Mouse (Mus musculus): ENCODE measurements around the gene U90926.

DNA sequence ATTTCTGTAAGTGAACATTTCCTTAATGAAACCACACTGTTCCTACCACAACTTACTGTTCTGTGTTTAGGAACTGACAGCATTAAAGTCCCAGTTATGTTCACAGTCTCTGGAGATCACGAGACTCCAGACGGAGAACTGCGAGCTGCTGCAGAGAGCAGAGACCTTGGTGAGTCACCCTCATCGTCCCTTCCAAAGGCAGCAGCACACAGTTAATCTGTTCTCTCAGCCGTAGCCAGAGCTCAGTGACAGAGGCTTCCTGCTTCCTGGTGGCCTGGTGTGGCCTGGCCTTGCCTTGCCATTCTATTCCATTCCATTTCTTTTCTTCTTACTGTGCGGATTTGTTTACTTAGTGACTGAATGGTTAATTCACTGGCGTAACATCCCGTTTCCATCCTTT is 16.9 kb downstream of the U90926 start:
- TF ChIP-seq CTCF (IDR thresholded peaks at IDR 0.05; ENCODE audit: low read depth) = no peak
- TF ChIP-seq EP300 (IDR thresholded peaks at IDR 0.05; ENCODE audit: low read depth) = no peak

Measured in heart, postnatal 0 days (tissue).